Mouse (Mus musculus) lung, postnatal 36 days (tissue): ENCODE data around the gene Fadd.

Experiments
- DNase-seq: peaks from one replicate; pipeline ENCODE4 v3.0.0; 2022; ENCODE audit warnings: mixed read lengths

The Fadd gene

GRCm38 (mm10) chr7:144582284-144582980, at the start of gene Fadd:
TSS of gene Fadd (minus strand) at chr7:144582463.
- peak; percentile 98 for DNase-seq

- DNase-seq: no peak
Measured at GRCm38 (mm10) chr7:144630622-144631021, 48.4 kb upstream of the Fadd start.

- DNase-seq: no peak
Measured at GRCm38 (mm10) chr7:144628334-144628915, 46.2 kb upstream of the Fadd start.

GRCm38 (mm10) chr7:144627606-144628333, 45.5 kb upstream of the Fadd start:
- no peak for DNase-seq

- no peak for DNase-seq
Measured at GRCm38 (mm10) chr7:144626042-144626441, 43.8 kb upstream of the Fadd start.

GRCm38 (mm10) chr7:144620721-144621681, 38.7 kb upstream of the Fadd start:
- peak; percentile 38 for DNase-seq

GRCm38 (mm10) chr7:144620315-144620714, 38.1 kb upstream of the Fadd start:
- DNase-seq: peak; percentile 41

GRCm38 (mm10) chr7:144615343-144615742, 33.1 kb upstream of the Fadd start:
- DNase-seq: peak; percentile 90

GRCm38 (mm10) chr7:144612829-144613228, 30.6 kb upstream of the Fadd start:
- peak; percentile 25 for DNase-seq

- no peak for DNase-seq
Measured at GRCm38 (mm10) chr7:144612351-144612750, 30.1 kb upstream of the Fadd start.

GRCm38 (mm10) chr7:144611595-144611994, 29.3 kb upstream of the Fadd start:
- DNase-seq: no peak

GRCm38 (mm10) chr7:144609568-144609967, 27.3 kb upstream of the Fadd start:
- peak; percentile 84 for DNase-seq

- no peak for DNase-seq
Measured at GRCm38 (mm10) chr7:144607862-144608261, 25.6 kb upstream of the Fadd start.

GRCm38 (mm10) chr7:144604735-144605134, 22.5 kb upstream of the Fadd start:
- peak; percentile 58 for DNase-seq

GRCm38 (mm10) chr7:144604291-144604690, 22.0 kb upstream of the Fadd start:
- peak; percentile 76 for DNase-seq

- DNase-seq: no peak
Measured at GRCm38 (mm10) chr7:144600333-144600900, 18.2 kb upstream of the Fadd start.

GRCm38 (mm10) chr7:144589508-144589907, 7.2 kb upstream of the Fadd start:
- no peak for DNase-seq

- DNase-seq: peak; percentile 69
Measured at GRCm38 (mm10) chr7:144587291-144587690, 5.0 kb upstream of the Fadd start.

GRCm38 (mm10) chr7:144585648-144586047, 3.4 kb upstream of the Fadd start:
- peak; percentile 78 for DNase-seq

GRCm38 (mm10) chr7:144583619-144584018, 1.4 kb upstream of the Fadd start:
- DNase-seq: peak; percentile 56

GRCm38 (mm10) chr7:144581559-144582283, 542 bp downstream of the Fadd start:
- peak; percentile 93 for DNase-seq

- no peak for DNase-seq
Measured at GRCm38 (mm10) chr7:144577876-144578275, 4.4 kb downstream of the Fadd start.
